9 mouse cellular contexts compared by ENCODE assay signal in genomic region chr14:76610429-76611378, GRCm38 (mm10). TPM values are rescaled to one million over a fixed set of nuclear protein-coding genes. Genes with fewer than 3 reads are reported as not detected.
DNase-seq lines count a peak whose midpoint lies in the region; ATAC-seq and TF ChIP-seq lines count a peak whose summit lies in the region.
"Had no signal": no experiment of that assay in that cellular context is flagged by ENCODE, and none has a peak within 500 bp of the region (broad histone marks: within the 10 kb centered on the region; RNA-seq: fewer than 3 reads in every experiment).

No protein-coding gene starts in this region.

- TF ChIP-seq EP300 in heart, postnatal 0 days (IDR thresholded peaks at IDR 0.05; ENCODE audit: low read depth): peak; percentile 62; the same call in 1 of the 2 replicates

- no peak overlapping the region for H3K4me3 ChIP-seq in lung, embryonic 16.5 days (ENCODE audit: low read length)
- no peak overlapping the region for H3K4me3 ChIP-seq in heart, postnatal 0 days (ENCODE audit: low read depth, low read length)
- H3K4me3 ChIP-seq: midbrain, embryonic 12.5 days had no signal

- WGBS in lung, embryonic 16.5 days: 32% methylated on average over 11 of the region's 11 CpGs
- 27% methylated on average over 11 of the region's 11 CpGs for WGBS in heart, postnatal 0 days

- no peak overlapping the region for H3K27ac ChIP-seq in lung, embryonic 16.5 days (ENCODE audit: low read length)
- peak overlapping the region; percentile 69 for H3K27ac ChIP-seq in heart, postnatal 0 days (ENCODE audit: low read depth)
- H3K27ac ChIP-seq: midbrain, embryonic 12.5 days had no signal

- peak; percentile 57 for ATAC-seq in lung, embryonic 16.5 days (ENCODE audit: low read depth)
- peak; percentile 93 for ATAC-seq in common myeloid progenitor, adult 5-6 weeks (replicated peaks; ENCODE audit: low read depth, poor library complexity, severe bottlenecking)
- ATAC-seq in heart, postnatal 0 days (ENCODE audit: insufficient read depth, low read depth): peak; percentile 97

- no peaks in the 10 kb centered on the region for H3K36me3 ChIP-seq in lung, embryonic 16.5 days (ENCODE audit: control insufficient read depth, insufficient read depth, low read length)
- H3K36me3 ChIP-seq in heart, postnatal 0 days (replicated peaks; ENCODE audit: control insufficient read depth, insufficient read depth, low read length): no peaks in the 10 kb centered on the region
- H3K36me3 ChIP-seq: midbrain, embryonic 12.5 days had no signal

- H3K4me1 ChIP-seq in lung, embryonic 16.5 days (replicated peaks; ENCODE audit: control insufficient read depth, insufficient read depth, low read length): peaks cover 15% of the 10 kb centered on the region
- no peaks in the 10 kb centered on the region; the same call in 1 of the 2 replicates for H3K4me1 ChIP-seq in heart, postnatal 0 days (ENCODE audit: control insufficient read depth, insufficient read depth)
- H3K4me1 ChIP-seq: midbrain, embryonic 12.5 days had no signal

- H3K9me3 ChIP-seq in lung, embryonic 16.5 days (ENCODE audit: control insufficient read depth, low read length): no peaks in the 10 kb centered on the region
- no peaks in the 10 kb centered on the region for H3K9me3 ChIP-seq in heart, postnatal 0 days (replicated peaks; ENCODE audit: control insufficient read depth, low read length)
- H3K9me3 ChIP-seq: midbrain, embryonic 12.5 days had no signal

- no peaks in the 10 kb centered on the region for H3K27me3 ChIP-seq in lung, embryonic 16.5 days (ENCODE audit: control insufficient read depth, insufficient read depth, low read depth, low read length)
- no peaks in the 10 kb centered on the region for H3K27me3 ChIP-seq in heart, postnatal 0 days (ENCODE audit: control insufficient read depth, insufficient read depth, low read length)
- H3K27me3 ChIP-seq: midbrain, embryonic 12.5 days had no signal

- DNase-seq in lung, postnatal 14 days: no peak
- DNase-seq in heart, postnatal 0 days (ENCODE audit: low spot score): peak; percentile 90
- DNase-seq in left cerebral cortex, adult 11 months (ENCODE audit: low spot score): peak; percentile 29
- DNase-seq in right cerebral cortex, postnatal 25 days: peak; percentile 50
- DNase-seq in adrenal gland, postnatal 25 days: no peak
- DNase-seq in ovary, postnatal 10 days (ENCODE audit: low spot score): no peak

- TF ChIP-seq CTCF in heart, postnatal 0 days (IDR thresholded peaks at IDR 0.05; ENCODE audit: low read depth): no peak

- no peak overlapping the region for H3K4me2 ChIP-seq in lung, embryonic 16.5 days (ENCODE audit: low read depth, low read length)
- 0 out of 2 replicates have a peak overlapping the region, but pooled peaks have one; percentile 11 for H3K4me2 ChIP-seq in heart, postnatal 0 days (ENCODE audit: low read depth, low read length)
- H3K4me2 ChIP-seq: midbrain, embryonic 12.5 days had no signal

- H3K9ac ChIP-seq in lung, embryonic 16.5 days (ENCODE audit: low read length): no peak overlapping the region
- no peak overlapping the region for H3K9ac ChIP-seq in heart, postnatal 0 days (replicated peaks; ENCODE audit: low read depth, low read length)
- H3K9ac ChIP-seq: midbrain, embryonic 12.5 days had no signal

RNA-seq across cellular contexts. Expression of gene Serp2, which starts 54.0 kb away (rescaled TPM):
- polyA plus RNA-seq in lung, embryonic 16.5 days (2015; fragmentation: Nextera tagmentation; extraction: Ambion mirVana): 6.3 and 7.2 TPM in 2 replicates
- not detected in 2 replicates for total RNA-seq in common myeloid progenitor, adult 5-6 weeks (2017)
- 0.54 and 7.2 TPM in 2 replicates for total RNA-seq in heart, postnatal 0 days (2014; rRNA removed; ENCODE audit: low replicate concordance)
- polyA plus RNA-seq in heart, postnatal 0 days (2015; fragmentation: Nextera tagmentation; extraction: Ambion mirVana): 2.3 and 3.1 TPM in 2 replicates
- 4.9 and 5.8 TPM in 2 replicates for total RNA-seq in adrenal gland, postnatal 25 days (2021)

Comparison
In these comparisons a context has a peak if more than half of its experiments do, and no peak if none do; other contexts are left out.
1. DNase-seq: peak in heart, postnatal 0 days (single experiment), left cerebral cortex, adult 11 months (single experiment) and right cerebral cortex, postnatal 25 days (single experiment); none in lung, postnatal 14 days (single experiment), adrenal gland, postnatal 25 days (single experiment) and ovary, postnatal 10 days (single experiment).
2. Peak in every context shown above with its lines, with median percentiles within 50 percentile points of each other: ATAC-seq.